Mouse (Mus musculus) megakaryocyte, embryonic 14.5 days (primary cell): ENCODE results near the gene Guk1.

Experiments
- FLI1 ChIP-seq: IDR thresholded peaks from 2 replicates; pipeline ENCODE4 v1.6.1; 2012; ENCODE audit warnings: low read length, inconsistent platforms, mixed read lengths
- GATA1 ChIP-seq: IDR thresholded peaks from 3 replicates; pipeline ENCODE4 v1.6.1; 2012; ENCODE audit warnings: mixed read lengths, low read length, inconsistent platforms, borderline replicate concordance

DNA sequence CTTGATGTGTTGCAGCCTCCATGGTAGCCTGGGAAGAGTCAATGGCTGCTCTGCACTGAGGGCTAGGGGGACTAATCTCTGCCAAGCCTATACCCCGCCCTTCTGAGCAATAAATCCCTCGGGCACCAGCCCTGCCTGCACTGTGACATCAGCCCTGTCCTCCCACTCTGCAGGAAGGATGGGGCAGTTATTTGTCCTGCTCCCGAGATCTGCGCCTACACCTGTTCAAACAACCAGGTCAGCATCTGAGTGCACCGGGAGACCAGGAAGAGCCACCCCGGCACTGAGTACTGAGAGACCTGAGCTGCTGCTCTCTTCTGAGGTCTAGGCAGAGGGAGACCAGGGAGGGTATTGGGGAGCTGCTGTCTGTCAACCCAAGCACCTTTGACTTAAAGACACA lies 4.3 kb downstream of the Guk1 start:
- TF ChIP-seq GATA1: no peak
- no peak for TF ChIP-seq FLI1
